Mouse (Mus musculus) thymus, postnatal 14 days (tissue): ENCODE results near the gene Slc32a1.

Experiments
- DNase-seq: peaks from one replicate; pipeline ENCODE4 v3.0.0; 2021

The Slc32a1 gene

GRCm38 (mm10) chr2:158612671-158613250 is 2.2 kb downstream of the Slc32a1 start:
- DNase-seq = no peak

- DNase-seq = peak; percentile 86
Measured at GRCm38 (mm10) chr2:158613541-158614417, 3.2 kb downstream of the Slc32a1 start.

DNA sequence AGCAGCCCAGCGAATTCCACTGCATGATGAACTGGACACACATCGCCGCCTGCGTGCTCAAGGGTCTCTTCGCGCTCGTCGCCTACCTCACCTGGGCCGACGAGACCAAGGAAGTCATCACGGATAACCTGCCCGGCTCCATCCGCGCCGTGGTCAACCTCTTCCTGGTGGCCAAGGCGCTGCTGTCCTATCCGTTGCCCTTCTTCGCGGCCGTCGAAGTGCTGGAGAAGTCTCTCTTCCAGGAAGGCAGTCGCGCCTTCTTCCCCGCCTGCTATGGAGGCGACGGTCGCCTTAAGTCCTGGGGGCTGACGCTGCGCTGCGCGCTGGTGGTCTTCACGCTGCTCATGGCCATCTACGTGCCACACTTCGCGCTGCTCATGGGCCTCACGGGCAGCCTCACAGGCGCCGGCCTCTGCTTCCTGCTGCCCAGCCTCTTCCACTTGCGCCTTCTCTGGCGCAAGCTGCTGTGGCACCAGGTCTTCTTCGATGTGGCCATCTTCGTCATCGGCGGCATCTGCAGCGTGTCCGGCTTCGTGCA is 3.9 kb downstream of the Slc32a1 start:
- no peak for DNase-seq

GRCm38 (mm10) chr2:158615161-158615680 is 4.7 kb downstream of the Slc32a1 start:
- DNase-seq = no peak

DNA sequence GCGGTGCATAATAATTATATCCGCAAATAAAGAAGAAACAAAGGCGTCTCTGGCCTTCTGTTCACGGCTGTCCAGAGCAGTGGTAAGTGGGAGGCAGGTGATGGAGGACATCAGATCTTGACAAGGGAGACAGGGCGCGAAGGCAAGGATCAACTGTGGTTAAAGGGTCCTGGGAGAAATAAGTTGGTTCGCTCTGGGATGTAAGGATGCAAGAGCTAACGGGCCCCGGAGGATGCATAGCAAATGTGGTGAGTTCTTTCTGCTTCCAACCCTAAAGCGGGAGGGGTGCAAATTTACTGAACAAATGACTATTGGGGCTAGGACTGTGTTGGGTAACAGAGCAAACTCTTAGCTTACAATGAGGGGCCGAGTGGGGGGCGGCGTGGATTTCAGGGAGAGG is 5.1 kb downstream of the Slc32a1 start:
- no peak for DNase-seq

GRCm38 (mm10) chr2:158616296-158616695 is 5.7 kb downstream of the Slc32a1 start:
- no peak for DNase-seq

GRCm38 (mm10) chr2:158616790-158617189 is 6.2 kb downstream of the Slc32a1 start:
- DNase-seq = no peak

DNA sequence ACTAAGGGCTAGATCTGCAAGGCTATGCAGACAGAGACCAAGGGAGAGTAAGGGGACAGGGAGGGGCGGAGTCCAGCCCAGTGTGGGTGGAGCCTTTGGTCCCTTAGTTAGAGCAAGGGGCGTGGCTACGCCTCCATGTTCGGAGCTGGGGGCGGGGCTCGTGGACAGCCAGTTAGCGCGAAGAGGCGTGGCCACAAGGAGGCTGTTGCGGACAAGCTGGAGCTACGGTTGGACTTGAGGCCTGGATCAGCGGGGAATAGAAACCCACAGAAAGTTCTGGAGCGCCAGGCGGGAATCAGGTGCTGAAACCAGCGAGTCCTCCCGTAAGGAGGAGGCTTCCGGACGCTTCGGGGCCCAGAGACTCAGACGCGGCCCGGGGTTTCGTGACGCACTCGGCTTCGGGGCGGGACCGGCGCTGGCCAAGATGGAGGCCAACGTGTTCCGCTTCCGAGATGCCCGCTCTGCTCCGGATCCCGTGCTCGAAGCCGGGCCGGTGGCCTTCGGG is 14.2 kb downstream of the Slc32a1 start, which contains the start of gene Actr5:
Gene Actr5, plus strand, starts transcription at position 171 of the 505 bp plus-strand sequence.
- DNase-seq = peak; percentile 95

DNA sequence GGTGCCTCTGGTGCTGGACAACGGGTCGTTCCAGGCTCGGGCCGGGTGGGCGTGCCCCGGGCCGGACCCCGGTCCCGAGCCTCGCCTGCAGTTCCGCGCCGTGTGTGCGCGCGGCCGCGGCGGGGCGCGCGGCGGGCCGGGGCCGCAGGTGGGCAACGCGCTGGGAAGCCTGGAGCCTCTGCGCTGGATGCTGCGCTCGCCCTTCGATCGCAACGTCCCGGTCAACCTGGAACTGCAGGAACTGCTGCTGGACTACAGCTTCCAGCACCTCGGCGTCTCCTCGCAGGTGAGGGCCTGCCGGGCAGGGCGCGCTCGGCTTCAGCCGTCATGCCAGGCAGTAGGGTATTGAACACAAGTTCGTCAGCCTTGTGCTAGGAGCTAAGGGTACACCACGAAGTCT is 14.7 kb downstream of the Slc32a1 start:
- no peak for DNase-seq

DNA sequence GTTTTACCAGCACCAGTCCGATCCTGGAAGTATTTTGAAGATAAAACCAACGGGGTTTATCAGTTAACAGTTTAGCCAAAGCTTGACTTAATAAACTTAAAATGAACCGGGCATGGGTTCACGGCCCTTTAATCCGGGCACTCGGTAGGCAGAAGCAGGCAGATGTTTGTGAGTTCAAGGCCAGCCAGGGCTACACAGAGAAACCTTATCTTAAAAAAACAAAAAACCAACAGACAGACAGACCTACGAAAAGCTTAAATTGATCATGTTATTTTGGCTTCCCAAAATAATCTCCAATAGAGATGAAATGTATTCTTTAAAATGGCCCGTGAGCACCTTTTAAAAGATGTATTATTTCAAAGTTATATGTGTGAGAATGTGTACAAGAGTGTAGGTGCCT is 15.1 kb downstream of the Slc32a1 start:
- no peak for DNase-seq

GRCm38 (mm10) chr2:158628858-158629257 is 18.3 kb downstream of the Slc32a1 start:
- no peak for DNase-seq

GRCm38 (mm10) chr2:158629414-158629813 is 18.8 kb downstream of the Slc32a1 start:
- no peak for DNase-seq

DNA sequence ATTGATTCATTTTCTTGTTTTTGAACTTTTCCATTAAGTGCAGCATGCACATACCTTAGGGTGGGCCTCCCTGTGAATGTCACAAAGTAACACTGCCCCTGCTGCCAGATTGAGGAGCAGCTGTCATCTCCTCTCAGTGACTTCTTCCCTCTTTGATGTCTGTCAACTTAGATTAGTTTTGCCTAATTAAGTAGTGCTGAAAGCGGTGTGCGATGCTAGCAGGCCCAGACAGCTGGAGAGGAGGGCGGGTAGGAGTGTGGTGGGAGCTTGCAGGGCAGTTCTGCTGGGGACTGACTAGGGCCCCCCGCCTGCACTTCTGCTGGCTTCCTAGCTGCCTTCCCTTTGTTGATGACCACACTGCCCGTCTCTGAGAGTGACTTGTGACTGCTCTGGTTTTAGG is 21.3 kb downstream of the Slc32a1 start:
- no peak for DNase-seq

DNA sequence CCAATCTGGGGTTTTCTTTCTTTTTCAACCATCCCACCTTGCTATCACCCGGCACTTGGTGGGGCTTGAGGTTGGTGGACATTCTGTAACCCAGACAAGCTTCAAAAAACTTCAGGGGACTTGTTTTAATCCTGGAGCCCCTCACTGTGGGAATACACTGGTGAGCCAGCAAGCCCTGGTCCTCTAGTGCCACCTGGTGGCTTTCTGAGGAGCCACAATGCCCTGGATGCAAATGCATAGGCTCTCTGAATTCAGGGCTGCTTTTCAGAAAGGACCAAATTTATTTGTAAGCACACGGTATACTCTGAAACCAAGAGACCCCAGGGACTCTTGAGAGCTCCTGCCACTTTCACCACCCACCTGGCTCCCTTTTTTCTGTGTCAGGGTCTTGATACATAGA is 31.3 kb downstream of the Slc32a1 start:
- DNase-seq = peak; percentile 78

GRCm38 (mm10) chr2:158642587-158642986 is 32.0 kb downstream of the Slc32a1 start:
- DNase-seq = no peak

DNA sequence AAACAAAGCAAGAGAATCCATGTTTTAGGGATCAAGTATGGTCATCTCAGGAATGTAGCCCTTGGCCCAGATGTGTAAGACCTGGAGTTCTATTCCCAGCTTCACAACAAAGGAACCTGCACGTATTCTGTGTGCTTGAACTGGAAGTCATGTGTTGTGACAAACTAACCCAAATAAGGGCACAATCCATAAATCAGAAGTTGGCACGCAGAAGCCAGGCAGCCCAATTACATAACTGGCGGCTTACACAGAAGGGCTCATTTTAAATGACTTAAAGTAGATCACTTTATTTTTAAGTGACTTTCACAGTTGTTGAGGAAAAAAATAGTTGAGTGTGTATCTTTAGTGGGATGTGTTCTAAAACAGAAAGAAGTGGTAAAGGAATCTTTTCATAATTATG is 33.2 kb downstream of the Slc32a1 start:
- DNase-seq = no peak

DNA sequence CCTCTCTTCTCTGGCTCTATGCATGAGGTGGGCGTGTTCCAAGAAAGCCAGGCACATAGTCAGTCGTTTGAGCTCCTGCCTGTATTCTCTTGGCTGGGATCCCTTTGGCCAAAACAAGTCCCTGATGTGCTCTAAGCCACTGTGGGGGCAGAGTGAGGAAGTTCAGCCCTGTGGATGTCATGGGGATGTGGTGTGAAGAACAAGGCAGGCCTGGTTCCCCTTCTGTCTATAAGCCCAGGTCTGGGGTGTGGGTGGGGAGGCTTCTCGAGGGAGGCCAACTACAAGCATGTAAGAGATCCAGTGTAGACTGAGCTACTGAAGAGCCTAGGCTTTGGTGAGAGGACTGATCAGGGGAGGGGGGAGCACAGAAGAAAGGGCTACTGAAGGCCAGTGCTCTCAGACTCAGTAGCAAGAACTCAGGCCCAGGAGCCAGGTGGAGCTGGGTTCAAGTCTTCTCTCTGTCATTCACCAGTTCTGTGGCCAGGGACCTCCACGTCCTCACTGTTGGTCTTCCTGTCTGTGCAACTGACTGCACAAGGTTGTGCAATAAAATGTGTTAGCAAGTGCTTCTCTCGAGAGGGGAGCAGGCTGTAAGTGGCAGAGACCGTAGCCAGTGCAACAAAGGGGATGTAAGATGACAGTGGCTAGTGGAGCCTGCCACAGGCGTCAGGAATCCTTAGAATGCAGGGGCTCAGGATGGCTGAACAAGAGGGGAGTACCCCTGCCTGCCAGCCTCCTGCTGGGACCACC is 40.8 kb downstream of the Slc32a1 start:
- DNase-seq = no peak

DNA sequence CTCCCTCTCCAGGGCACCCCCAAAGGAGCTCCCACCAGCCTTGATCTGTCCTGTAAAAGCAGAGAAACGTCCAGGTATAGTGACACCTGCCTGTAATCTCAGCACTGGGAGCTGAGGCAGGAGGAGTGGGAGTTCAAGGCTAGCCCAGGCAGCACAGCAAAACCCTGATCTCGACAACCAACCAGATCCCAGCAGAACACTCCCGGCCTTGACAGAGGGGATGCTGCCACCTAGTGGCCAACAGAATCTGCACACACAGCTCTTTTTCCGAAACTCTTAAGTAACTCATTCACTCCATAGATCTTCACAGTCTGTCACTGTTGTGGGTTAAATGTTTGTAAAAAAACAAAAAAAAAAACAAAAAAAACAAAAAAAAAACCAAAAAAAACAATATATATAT is 42.4 kb downstream of the Slc32a1 start:
- DNase-seq = peak; percentile 84

DNA sequence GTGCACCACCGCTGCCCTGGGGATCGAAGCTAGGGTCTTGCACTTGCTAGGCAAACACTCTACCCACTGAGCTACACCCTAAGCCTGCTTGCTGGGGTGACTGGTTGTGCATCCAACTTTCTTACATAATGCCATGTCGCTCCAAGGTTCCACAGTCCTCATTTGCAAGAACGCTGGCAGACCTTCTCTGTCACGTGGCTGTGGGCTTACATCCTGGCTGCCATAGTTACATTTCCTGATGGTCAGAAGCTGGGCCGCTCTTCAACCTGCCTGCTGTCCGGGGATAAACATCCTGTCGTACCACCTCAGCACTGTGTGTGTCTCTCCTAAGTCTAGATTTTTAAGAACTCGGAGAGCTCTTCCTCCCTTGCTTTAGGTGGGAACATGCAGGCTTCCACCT is 44.1 kb downstream of the Slc32a1 start:
- DNase-seq = no peak

GRCm38 (mm10) chr2:158655806-158656205 is 45.2 kb downstream of the Slc32a1 start:
- no peak for DNase-seq

GRCm38 (mm10) chr2:158658822-158659221 is 48.3 kb downstream of the Slc32a1 start:
- DNase-seq = no peak

- DNase-seq = no peak
Measured at GRCm38 (mm10) chr2:158659346-158659745, 48.8 kb downstream of the Slc32a1 start.

DNA sequence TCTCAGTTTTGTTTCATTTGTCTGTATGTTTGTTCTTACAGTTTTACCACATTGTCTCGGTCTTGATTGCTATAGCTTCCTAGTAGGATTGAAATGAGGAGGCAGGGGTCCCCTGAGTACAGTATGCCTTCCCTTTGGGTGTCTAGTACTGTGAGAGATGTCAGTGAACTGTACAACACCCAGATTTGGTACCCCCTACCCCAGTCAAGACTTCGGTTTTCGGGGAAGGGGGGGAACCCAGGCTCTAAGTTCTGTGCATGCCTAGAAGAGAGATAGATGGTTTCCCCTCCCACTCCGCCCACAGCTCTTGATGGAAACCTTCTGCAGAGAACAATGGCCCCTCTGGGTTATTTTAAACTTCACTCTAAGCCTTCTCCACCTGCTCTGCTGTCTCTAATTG is 54.5 kb downstream of the Slc32a1 start, which contains the start of gene Ppp1r16b:
Gene Ppp1r16b, plus strand, starts transcription at position 301 of the 400 bp plus-strand sequence.
- DNase-seq = no peak
